Mouse (Mus musculus): ENCODE data around the gene 1700020A23Rik. TPM values are rescaled to one million over a fixed set of nuclear protein-coding genes. Genes with fewer than 3 reads are reported as not detected.

Gene 1700020A23Rik
- polyA plus RNA-seq, 1 experiment from 2014 or later: not detected

DNA sequence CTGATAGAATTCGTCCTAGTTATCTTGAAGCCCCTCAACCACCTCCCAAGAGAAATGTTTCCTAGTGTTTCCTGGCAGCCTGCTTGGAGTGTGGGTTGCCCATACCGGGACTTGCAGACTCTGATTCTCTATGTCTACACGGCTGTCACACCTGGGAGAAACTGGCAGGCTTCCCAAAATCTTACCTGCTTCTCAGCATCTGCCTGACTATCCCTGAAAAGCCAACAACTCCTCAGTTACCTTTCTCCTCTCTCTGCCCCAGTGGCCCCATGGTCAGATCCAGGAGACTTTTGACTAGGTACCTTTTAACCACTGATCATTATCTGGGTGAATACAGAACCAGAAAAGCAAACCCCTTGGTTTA is 46.6 kb downstream of the 1700020A23Rik start:
- peak overlapping the region; percentile 85 for H3K4me2 ChIP-seq
- peaks cover 19% of the 10 kb centered on the region for H3K4me1 ChIP-seq (replicated peaks)
- H3K27me3 ChIP-seq: peaks cover 9% of the 10 kb centered on the region; the same call in 1 of the 2 replicates
- H3K27ac ChIP-seq: no peak overlapping the region
- 72% methylated on average over 3 of the region's 3 CpGs for WGBS
- no peaks in the 10 kb centered on the region for H3K36me3 ChIP-seq
- 0 out of 2 replicates have a peak overlapping the region, but pooled peaks have one; percentile 87 for H3K9ac ChIP-seq (replicated peaks)
- no peaks in the 10 kb centered on the region for H3K9me3 ChIP-seq
- no peak for ATAC-seq (ENCODE audit: insufficient number of reproducible peaks, insufficient read depth, low FRiP score, low TSS enrichment, low read depth)
- no peak overlapping the region for H3K4me3 ChIP-seq (replicated peaks)

DNA sequence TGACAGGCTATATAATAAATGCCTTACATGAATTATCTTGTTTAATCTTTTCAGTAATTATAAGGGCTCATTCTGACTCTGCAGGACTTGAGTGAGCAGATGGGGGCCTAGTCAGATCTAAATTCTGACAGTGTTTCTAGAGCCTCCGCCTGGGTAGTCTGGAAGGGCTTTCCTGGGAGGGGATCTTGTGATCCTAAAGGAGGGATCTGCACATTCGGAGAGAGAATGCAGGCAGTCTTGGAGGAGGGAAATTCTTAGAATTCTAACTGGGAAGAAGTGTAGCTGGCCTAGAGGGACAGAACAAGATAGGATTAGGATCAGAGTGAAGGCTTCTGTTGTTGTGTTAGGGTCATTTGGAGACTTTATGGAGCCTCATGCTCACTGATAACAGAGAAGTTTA is 47.2 kb downstream of the 1700020A23Rik start:
- ATAC-seq (ENCODE audit: insufficient number of reproducible peaks, insufficient read depth, low FRiP score, low TSS enrichment, low read depth): no peak
- 51% methylated on average over 2 of the region's 2 CpGs for WGBS
- no peak overlapping the region for H3K4me2 ChIP-seq
- peaks cover 9% of the 10 kb centered on the region; the same call in 1 of the 2 replicates for H3K27me3 ChIP-seq
- H3K36me3 ChIP-seq: no peaks in the 10 kb centered on the region
- H3K27ac ChIP-seq: no peak overlapping the region
- H3K9me3 ChIP-seq: no peaks in the 10 kb centered on the region
- H3K9ac ChIP-seq (replicated peaks): no peak overlapping the region
- no peak overlapping the region for H3K4me3 ChIP-seq (replicated peaks)
- H3K4me1 ChIP-seq (replicated peaks): peaks cover 19% of the 10 kb centered on the region

DNA sequence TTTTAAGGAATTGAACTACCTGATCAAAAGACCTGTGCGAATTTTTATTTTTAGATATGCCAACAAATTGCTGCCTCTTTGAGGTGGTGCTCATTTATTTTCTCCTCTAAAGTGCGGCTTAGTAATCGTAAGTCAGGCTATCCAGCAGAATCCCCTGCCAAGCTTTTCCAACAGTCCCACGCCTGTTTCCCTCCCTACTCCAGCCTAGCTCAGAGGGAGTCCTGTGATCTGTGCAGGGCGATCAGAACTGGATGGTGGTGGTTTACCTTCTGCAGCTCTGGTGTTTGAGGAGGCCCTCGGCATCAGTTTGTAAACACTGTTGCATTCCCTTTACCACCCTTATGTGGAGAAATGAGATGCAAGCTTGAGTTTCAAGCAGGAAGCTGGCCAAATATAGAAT is 48.4 kb downstream of the 1700020A23Rik start:
- Histone ChIP-seq H3K9me3 (no peaks in the 10 kb centered on the region), H3K27me3 (peaks cover 4% of the 10 kb centered on the region; the same call in 1 of the 2 replicates), H3K36me3 (no peaks in the 10 kb centered on the region), H3K4me2 (no peak overlapping the region), H3K4me1 (replicated peaks) (peaks cover 19% of the 10 kb centered on the region), H3K4me3 (replicated peaks) (no peak overlapping the region), H3K27ac (0 out of 2 replicates have a peak overlapping the region, but pooled peaks have one; percentile 23), H3K9ac (replicated peaks) (no peak overlapping the region)
- WGBS: 61% methylated on average over 6 of the region's 6 CpGs
- ATAC-seq (ENCODE audit: insufficient number of reproducible peaks, insufficient read depth, low FRiP score, low TSS enrichment, low read depth): no peak

DNA sequence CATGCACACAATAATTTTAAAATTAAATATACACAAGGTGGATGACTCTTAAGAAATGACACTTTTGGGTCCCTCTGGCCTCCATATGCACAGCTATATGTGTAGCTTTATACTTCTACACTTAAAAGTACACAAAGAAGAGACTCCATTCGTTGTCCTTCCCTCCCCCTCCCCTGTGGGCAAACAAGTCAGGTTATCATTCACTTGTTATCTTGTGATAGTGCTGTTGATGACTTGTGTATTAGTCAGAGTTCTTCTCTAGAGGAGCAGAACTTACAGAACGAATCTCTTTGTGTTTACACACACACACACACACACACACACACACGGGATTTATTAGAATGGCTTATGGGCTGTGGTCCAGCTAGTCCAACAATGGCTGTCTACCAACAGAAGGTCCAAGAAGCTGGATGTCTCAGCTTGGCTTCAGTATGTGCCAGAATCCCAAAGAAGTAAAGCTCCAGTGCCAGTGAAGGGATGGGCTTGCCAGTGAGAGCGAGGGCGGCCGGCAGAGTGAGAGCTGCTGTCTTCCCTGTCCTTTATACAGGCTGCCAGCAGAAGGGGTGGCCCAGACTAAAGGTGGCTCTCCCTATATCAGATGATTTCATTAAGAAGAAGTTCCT is 49.8 kb downstream of the 1700020A23Rik start:
- H3K27me3 ChIP-seq: no peaks in the 10 kb centered on the region
- peaks cover 13% of the 10 kb centered on the region for H3K4me1 ChIP-seq (replicated peaks)
- 89% methylated on average over 6 of the region's 6 CpGs for WGBS
- no peaks in the 10 kb centered on the region for H3K36me3 ChIP-seq
- no peaks in the 10 kb centered on the region for H3K9me3 ChIP-seq
- no peak overlapping the region for H3K4me3 ChIP-seq (replicated peaks)
- no peak overlapping the region for H3K4me2 ChIP-seq
- H3K27ac ChIP-seq: no peak overlapping the region
- ATAC-seq (ENCODE audit: insufficient number of reproducible peaks, insufficient read depth, low FRiP score, low TSS enrichment, low read depth): no peak
- no peak overlapping the region for H3K9ac ChIP-seq (replicated peaks)

Other genes starting within 250 kb of the 1700020A23Rik start
- 691 and 736 TPM in 2 replicates for gene Snrpb, start 225.9 kb upstream of the 1700020A23Rik start, polyA plus RNA-seq (2016; fragmentation: Nextera tagmentation; extraction: Ambion mirVana)
- not detected in 2 replicates for gene Tmc2, start 210.1 kb upstream of the 1700020A23Rik start, polyA plus RNA-seq (2016; fragmentation: Nextera tagmentation; extraction: Ambion mirVana)
- gene Nop56, start 130.8 kb upstream of the 1700020A23Rik start, polyA plus RNA-seq (2016; fragmentation: Nextera tagmentation; extraction: Ambion mirVana): 391 and 407 TPM in 2 replicates
- gene Idh3b, start 120.7 kb upstream of the 1700020A23Rik start, polyA plus RNA-seq (2016; fragmentation: Nextera tagmentation; extraction: Ambion mirVana): 141 and 144 TPM in 2 replicates
- 2.1 and 3.6 TPM in 2 replicates for gene Ebf4, start 110.1 kb upstream of the 1700020A23Rik start, polyA plus RNA-seq (2016; fragmentation: Nextera tagmentation; extraction: Ambion mirVana)
- 91.6 and 100 TPM in 2 replicates for gene Cpxm1, start 7.7 kb upstream of the 1700020A23Rik start, polyA plus RNA-seq (2016; fragmentation: Nextera tagmentation; extraction: Ambion mirVana)
- gene Gm28372, start within 50 bp of the 1700020A23Rik start, polyA plus RNA-seq (2016; fragmentation: Nextera tagmentation; extraction: Ambion mirVana): 0.11 and 0.18 TPM in 2 replicates
- gene Tmem239, start 1.2 kb downstream of the 1700020A23Rik start, polyA plus RNA-seq (2016; fragmentation: Nextera tagmentation; extraction: Ambion mirVana): not detected in 2 replicates
- gene Vps16, start 19.1 kb downstream of the 1700020A23Rik start, polyA plus RNA-seq (2016; fragmentation: Nextera tagmentation; extraction: Ambion mirVana): 121 and 133 TPM in 2 replicates
- 13.4 and 14.6 TPM in 2 replicates for gene Pced1a, start 19.4 kb downstream of the 1700020A23Rik start, polyA plus RNA-seq (2016; fragmentation: Nextera tagmentation; extraction: Ambion mirVana)
- 108 and 115 TPM in 2 replicates for gene Ptpra, start 45.0 kb downstream of the 1700020A23Rik start, polyA plus RNA-seq (2016; fragmentation: Nextera tagmentation; extraction: Ambion mirVana)
- 79.0 and 80.7 TPM in 2 replicates for gene Mrps26, start 158.5 kb downstream of the 1700020A23Rik start, polyA plus RNA-seq (2016; fragmentation: Nextera tagmentation; extraction: Ambion mirVana)
- gene Oxt, start 170.9 kb downstream of the 1700020A23Rik start, polyA plus RNA-seq (2016; fragmentation: Nextera tagmentation; extraction: Ambion mirVana): not detected in 2 replicates
- gene Avp, start 177.3 kb downstream of the 1700020A23Rik start, polyA plus RNA-seq (2016; fragmentation: Nextera tagmentation; extraction: Ambion mirVana): not detected in 2 replicates
- gene Fastkd5, start 224.8 kb downstream of the 1700020A23Rik start, polyA plus RNA-seq (2016; fragmentation: Nextera tagmentation; extraction: Ambion mirVana): 18.7 and 20.3 TPM in 2 replicates
- 15.6 and 16.0 TPM in 2 replicates for gene Ubox5, start 224.8 kb downstream of the 1700020A23Rik start, polyA plus RNA-seq (2016; fragmentation: Nextera tagmentation; extraction: Ambion mirVana)
- 5.4 and 5.7 TPM in 2 replicates for gene Lzts3, start 237.5 kb downstream of the 1700020A23Rik start, polyA plus RNA-seq (2016; fragmentation: Nextera tagmentation; extraction: Ambion mirVana)

Measured in limb, embryonic 12.5 days (tissue).